Mouse (Mus musculus): ENCODE measurements around the gene Gm21987. TPM values are rescaled to one million over a fixed set of nuclear protein-coding genes. Genes with fewer than 3 reads are reported as not detected.

Gm21987 gene
- total RNA-seq, 2 experiments from 2014 or later: not detected

DNA sequence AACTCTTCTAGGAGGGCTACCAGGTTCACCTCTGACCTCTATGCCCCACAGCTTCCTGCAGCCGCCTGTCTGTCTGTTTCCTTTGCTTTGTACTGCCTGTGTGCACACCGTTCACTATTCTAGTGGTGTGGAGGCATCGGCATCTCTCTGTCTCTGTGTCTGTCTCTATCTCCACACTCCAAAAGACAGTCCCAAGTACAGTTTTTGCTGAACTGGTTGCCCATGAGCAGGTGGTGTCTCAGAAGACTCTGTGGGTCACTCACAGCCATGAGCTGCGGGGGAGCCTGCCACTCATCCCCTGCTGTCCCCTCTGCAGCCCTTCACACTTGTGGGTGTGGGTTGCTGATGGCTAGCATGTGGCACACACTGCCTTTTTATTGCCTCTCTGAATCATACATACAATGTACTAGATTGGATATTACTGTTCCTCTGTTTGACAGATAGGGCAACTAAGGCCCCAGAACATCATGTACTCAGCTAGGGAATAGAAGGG, 23.2 kb downstream of the Gm21987 start:
- intact Hi-C loops (cut with DNase I): no loop called here
- DNase-seq: no peak

DNA sequence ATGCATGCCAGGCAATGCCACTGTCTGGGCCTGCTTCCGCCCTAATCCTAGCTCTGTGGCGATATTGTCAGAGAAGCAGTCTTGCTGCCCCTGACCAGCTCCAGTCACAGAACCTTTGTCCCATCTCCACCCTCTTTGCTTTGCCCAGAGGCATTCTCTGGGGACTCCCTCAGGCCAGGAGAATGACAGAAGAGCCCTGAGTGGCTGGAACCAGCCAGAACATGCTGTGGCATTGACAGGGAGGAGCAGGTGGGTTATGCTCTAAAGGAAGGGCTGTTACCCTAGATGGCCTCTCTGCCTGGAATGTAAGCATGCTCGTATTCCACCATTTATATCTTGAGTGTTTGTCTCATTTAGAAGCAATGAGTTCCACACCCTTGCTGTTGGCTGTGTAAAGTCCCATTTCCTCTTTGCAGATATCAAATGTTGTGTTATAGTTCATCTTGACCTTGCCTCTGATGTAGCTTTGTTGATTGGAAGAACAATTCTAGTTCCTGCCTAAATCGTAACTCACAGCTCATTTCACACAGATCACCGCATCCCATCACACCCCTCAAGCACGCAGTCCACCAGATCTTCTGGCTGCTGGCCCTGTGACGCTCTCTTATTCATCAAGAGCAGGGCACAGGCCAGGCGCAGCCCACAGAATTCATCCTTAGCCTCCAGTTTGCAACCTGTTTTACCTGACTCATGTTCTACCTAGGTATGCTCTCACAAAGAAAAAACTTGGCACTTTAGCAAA, 24.0 kb downstream of the Gm21987 start:
- DNase-seq: no peak
- intact Hi-C loops (cut with DNase I): no loop called here

DNA sequence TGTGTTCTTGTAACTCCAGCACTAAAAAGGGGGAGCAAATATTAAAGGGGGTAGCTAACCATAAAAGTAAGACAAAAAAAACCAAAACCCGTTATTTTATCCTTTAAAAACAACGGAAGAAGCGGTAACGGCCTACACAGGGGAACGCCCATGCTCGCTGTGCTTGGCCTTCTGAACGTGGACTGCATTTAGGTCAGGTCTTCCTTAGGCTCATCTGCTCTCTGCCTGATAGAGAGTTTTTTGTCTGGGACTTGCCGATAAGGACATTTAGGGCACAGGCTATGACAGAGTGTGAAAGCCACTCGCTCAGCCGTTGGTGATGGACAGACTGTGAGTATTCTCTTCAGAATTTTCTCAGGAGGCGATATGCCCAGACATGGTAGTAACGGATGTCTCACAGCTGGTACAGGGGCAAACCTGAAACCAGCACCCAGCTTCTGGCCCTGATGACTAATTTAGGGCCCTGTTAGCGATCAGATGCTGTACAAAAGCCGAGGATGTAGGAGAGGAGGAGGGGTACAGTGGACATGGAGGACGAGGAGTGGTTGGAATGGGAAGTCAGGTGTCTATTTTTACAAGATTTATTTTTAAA, 25.0 kb downstream of the Gm21987 start:
- DNase-seq: no peak
- intact Hi-C loops (cut with DNase I): no loop called here

DNA sequence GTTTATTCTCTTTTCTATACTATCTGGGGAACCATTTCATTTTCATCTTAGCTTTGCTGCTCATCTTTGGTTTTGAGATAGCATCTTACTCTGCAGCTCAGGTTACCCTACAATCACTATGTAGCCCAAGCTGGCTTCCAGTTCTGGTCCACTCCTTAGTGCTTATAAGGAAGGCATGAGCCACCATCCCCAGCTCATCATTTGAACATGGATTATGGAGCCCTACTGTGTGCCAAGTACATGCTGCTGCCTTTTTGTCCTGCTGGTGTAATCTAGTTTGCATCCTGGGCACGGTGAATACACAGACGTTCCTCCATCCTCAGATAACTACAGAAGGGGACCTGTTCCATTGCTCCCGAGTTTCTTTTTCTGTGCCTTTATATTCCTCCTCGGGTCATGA, 26.0 kb downstream of the Gm21987 start:
- intact Hi-C loops (cut with DNase I): no loop called here
- DNase-seq: no peak

DNA sequence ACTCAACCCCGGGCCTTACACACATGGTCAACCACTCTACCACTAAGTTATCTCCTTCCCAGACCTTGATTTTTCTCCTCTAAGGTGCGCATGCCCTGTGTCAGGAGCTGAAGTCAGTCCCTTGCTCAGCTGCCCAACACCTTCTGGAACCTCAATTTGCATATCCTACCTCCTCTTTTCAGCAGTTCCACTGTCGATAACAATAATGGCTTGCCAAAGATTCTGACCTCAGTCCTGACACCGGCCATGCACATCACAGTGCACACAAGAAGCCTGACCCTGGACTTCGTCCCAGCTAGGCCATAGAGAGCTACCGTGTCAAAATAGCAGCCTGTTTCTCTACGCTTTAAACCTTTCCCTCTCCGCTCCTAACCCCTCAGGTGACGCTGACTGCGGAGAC, 26.6 kb downstream of the Gm21987 start:
- DNase-seq: no peak
- intact Hi-C loops (cut with DNase I): no loop called here

DNA sequence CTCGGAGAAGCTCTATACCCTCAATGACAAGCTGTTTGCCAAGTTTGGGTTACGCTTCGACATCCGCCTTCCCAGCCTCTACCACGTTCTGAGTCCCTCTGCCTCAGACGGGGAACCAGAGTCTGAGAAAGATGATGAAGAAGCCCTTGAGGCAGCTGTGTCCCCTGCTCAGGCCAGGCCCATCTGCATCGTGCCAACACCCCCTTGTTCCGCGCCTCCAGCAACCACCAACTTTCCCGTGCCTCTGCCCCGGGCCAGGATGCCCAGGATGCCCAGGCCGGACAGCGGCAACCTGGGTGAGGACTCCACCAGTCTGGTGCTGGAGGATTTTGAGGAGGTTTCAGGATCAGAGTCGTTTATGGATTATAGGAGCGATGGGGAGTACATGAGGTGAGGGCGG, 27.1 kb downstream of the Gm21987 start:
- DNase-seq: no peak
- intact Hi-C loops (cut with DNase I): no loop called here

DNA sequence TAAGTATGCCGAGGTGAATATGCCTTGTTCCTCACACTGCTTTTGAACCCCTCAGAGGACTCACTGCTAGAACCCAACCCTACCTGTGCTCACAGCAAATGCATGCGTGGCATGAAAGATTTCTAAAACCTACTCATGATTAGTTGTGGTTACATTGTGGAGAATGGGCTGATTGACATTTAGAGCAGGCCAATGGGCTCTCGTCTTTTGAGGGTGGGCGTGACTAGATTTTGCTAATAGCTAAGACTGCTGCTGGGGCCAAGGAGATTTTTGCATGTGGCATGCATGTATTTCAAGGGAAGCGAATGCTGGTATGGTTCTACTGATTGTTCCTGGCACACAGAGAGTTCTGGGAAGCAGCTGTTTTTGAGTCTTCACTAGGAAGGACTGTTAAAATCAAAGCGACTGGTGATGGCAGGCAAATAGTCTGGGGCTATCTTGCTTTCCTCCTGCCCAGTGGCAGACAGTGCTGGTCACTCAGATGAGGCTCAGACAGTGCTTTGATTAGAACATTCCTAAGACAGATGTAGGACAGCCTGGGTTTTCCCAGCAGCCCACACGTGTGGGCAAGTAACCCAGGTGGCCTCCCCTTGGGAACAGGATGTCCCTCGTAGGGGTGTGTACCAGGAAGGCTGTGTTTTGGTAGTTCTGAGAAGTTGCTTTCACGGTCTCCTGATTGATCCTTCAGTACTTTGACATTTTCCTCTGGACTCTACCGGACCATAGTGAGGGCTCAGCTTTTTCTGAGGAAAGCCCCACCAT, 27.7 kb downstream of the Gm21987 start:
- intact Hi-C loops (cut with DNase I): no loop called here

DNA sequence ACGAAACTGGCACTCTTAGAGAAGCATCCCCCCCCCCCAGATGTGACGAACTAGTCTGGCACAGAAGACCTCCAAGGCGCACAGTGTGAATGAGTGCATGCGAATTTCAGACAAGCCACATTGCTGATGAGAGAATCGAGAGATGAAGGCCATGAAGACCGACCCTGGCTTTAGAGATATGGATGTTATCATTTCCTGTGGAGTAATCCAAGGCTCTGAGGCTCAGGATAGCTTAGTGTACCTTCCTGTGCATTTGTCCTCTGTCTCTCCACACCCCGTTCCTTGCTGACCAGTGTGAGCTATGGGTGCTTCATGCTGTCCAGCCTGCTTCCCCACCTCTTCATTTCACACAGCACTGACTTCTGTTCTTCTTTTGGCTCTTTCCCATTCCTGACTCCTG, 28.3 kb downstream of the Gm21987 start:
- no peak for DNase-seq
- intact Hi-C loops (cut with DNase I): no loop called here

More for the DNA sequence above, 27.7 kb downstream of the Gm21987 start:
- no peak for DNase-seq

DNA sequence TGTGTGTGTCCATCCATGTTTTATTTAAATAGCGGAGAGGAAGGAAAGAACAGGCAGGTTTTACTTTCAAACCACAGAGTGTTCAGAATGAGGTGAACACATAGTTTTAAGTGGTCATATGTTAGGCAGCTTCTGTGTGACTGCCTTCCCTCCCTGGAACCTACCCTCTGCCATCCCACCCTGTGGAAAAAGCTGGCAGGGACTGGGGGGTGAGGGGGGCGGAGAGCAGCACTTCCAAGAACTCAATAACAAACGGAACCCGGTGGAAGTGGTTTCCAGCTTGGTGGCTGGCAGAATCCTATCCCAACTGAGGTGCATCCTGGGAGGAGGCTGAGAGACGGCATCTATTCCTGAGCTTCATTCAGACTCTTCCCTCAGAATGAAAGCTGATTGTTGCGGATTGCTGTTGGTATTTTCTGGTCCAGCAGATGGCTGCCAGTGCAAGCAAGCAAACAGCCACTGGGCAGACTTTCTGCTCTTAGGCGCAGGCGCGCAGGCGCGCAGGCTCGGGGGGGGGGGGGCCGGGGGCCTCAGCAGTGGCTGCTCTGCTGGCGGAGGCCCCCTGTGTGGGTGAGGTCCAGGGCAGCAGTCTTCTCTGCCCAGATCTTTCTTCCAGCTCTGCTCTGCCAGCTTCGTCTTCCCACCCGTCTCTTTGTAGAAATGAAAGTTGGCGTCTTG, 29.5 kb downstream of the Gm21987 start:
- DNase-seq: peak; percentile 58
- intact Hi-C loops (cut with DNase I): no loop called here

DNA sequence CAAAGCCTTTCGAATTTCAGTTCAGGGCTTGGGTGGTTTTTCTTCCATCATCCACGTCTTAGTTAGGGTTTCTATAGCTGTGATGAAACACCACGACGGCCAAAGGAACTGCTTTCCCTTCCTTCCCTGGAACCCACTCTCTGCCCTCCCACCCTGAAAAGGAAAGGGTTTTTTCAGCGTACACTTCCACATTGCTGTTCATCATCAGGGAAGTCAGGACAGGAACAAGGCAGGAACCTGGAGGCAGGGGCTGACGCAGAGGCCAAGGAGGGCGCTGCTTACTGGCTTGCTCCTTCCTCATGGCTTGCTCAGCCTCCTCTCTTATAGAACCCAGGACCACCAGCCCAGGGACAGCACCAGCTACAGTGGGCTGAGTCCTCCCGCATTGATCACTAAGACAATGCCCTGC, 30.0 kb downstream of the Gm21987 start:
- intact Hi-C loops (cut with DNase I): no loop called here
- no peak for DNase-seq

DNA sequence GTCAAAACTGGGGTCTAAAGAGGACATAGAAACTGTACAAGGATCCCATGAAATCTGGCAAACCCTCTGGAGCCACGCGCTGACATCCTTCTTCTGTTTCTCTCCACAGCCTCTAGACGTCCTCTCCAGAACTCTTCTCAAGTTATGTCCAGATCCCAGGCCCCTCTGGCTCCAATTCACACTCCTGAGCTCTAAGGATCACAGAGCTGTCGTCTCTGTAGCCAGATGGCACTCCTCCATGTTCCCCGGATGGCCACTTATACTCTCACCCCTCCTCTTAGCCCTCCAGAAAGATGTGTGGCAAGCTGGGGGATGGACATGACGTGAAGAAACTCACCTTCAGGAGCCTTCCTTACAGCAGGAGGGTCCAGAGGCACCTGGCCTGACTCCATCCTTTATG, 30.7 kb downstream of the Gm21987 start:
- DNase-seq: no peak
- intact Hi-C loops (cut with DNase I): no loop called here

DNA sequence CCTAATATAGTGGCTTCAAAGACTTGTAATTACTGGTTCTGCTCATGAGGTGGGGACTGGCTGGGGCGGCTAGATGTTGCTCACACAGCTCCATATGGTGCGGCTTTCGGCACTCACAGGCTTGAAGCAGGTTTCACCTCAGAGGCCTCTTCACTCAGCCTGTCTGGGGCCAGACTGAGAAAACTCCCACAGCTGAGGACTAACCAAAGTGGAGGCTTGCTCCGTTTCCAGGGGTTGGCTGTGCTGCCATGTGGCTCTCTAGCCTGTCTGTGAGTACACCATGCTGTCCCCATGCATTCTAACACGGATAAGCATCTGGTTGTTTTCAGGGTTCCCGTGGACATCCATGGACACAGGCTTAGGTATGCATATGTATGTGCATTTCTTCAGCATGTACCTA, 31.8 kb downstream of the Gm21987 start:
- intact Hi-C loops (cut with DNase I): no loop called here

DNA sequence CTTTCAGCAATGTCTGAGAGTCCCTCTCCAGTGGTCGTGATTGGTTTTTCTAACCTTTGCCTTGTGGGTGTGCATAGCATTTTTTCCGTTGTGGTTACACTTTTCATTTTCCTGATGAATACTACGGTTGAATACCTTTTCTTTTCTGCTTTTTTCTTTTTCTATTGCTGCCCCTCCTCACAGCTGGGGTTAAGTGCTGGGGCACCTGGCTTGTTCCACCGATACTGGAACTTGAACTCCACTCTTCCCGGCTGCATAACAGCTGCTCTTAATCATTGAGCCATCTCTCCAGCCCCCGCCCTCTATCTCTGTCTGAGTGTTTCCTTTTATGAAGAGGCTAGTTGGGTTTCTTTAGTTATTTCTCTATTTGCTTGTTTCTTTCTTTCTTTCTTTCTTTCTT, 32.2 kb downstream of the Gm21987 start:
- intact Hi-C loops (cut with DNase I): no loop called here

More for the DNA sequence above, 31.8 kb downstream of the Gm21987 start:
- no peak for DNase-seq

DNA sequence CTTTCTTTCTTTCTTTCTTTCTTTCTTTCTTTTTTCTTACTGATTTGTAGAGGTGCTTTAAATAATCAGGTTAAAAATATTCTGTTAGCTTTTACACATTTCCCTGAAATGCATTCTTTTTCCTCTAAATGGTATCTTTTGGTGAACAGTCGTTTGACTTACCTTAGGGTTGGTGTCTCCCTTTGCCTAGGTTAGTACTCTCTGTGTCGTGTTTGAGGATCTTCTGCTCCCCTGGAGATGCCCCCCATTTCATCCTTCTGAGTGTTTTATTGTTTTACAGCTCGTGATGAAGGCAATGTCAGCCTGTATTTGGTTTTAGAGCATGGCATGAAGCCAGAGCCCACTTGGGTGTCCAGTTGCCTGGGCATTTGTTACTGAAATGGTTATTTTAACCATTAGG, 32.7 kb downstream of the Gm21987 start:
- intact Hi-C loops (cut with DNase I): no loop called here
- no peak for DNase-seq

More for the DNA sequence above, 32.2 kb downstream of the Gm21987 start:
- DNase-seq: no peak

DNA sequence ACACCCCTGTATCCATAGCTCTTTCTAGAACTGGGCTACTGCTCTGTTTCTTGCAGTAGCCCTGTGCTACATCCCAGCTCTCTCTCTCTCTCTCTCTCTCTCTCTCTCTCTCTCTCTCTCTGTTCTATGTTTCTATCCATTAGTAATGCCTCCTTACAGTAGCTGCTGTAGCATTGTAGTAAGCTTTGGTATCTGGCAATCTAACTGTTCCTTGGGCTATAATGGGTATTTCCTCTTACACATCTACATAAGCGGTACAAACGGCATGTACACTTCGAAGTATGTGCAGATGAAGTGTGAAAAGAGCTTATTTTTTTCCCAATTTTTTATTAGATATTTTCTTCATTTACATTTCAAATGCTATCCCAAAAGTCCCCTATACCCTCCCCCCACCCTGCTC, 33.1 kb downstream of the Gm21987 start:
- intact Hi-C loops (cut with DNase I): no loop called here
- no peak for DNase-seq

DNA sequence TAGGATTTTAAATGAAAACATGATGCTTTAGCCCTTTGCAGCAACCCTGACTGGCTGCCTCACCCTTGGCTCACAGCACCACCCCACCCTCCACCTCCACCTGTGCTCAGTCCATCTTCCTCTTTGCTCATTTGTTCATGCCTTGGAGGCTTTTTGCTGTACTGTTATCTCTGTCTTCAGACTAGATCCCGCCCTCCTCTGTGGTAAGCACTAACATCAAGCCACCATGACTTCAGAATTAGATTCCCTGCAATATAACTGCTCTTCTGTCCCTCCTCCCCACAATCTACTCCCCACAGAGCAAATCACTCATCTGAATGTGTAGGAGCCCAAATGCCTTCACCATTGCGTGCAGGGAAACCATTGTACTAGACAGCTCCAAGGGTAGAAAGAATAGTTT, 36.8 kb downstream of the Gm21987 start:
- intact Hi-C loops (cut with DNase I): no loop called here

DNA sequence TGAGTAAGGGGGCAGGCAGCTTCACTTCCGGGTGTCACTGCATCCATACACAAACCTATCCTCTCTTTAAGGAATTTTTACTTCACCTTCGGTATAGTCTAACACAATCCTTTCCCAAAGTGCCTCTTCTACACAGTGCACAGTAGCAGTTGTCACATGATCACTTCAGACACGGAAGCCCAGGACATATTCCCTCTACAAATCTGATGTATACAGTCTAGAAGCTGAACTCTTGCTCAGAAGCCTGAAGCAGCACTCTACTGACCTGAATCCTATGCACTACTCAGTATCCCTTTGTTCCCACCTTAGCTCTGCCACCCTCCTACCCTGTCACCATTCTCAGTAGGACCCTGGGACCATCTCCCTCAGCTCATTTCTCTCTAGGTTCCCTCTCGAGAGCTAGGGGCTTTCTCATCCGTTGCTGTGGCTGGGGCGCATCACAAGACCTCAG, 38.4 kb downstream of the Gm21987 start:
- no peak for DNase-seq
- intact Hi-C loops (cut with DNase I): no loop called here

More for the DNA sequence above, 36.8 kb downstream of the Gm21987 start:
- no peak for DNase-seq

DNA sequence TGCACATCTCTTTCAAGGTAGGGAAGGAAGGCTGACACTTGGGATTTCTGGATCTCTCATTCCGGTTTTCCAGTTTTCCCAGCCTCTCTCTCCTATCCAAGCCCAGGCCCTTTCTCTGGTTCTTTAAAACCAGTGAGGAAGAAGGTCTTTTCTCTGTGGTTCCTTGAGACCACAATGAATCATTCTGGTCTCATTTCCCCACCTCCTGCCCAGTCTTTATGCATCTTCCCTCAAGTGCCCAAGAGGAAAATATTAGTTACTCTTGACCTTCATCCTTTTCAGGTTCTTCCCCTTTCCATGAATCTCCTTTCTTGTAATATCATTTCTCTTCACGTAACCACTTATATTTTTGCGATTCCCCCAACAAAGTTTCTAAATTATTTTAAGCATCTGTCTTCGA, 38.9 kb downstream of the Gm21987 start:
- DNase-seq: no peak
- intact Hi-C loops (cut with DNase I): no loop called here

DNA sequence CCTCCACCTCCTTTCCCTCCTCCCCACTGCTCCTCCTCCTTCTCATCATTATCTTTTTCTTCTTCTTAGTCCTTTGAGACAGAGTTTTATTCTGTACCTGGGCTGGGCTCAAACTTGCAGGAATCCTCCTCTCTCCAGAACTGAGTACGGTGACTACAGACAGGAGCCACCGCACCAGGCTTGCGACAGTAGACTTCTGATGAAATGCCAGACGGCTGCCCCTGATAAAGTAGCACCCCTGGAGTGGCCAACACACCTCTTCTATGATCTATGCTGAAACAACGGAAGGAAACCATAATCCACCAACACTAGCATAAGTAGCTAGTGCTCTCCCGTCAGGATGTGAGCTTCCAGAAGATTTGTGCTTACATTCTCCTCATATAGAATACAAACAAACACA, 40.5 kb downstream of the Gm21987 start:
- no peak for DNase-seq
- intact Hi-C loops (cut with DNase I): no loop called here

DNA sequence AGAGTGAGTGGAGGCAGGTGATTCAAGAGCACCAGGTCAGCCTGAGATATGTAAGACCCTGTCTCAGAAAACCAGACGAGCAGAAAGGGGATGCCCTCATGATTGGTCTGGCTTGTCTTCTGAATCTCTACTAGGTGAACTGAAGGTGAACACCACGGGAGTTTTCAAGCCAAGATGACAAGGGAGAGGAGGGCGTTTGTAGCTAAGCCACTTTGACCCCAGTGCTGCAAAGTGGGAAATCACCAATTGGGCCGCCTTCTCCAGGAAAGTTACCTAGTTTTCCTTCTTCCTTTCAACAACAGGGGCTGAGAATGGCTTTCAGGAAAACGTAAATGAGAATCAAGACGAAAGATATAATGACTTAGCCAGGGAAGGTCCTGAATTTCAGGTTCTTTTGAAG, 41.9 kb downstream of the Gm21987 start:
- intact Hi-C loops (cut with DNase I): no loop called here
- DNase-seq: no peak

DNA sequence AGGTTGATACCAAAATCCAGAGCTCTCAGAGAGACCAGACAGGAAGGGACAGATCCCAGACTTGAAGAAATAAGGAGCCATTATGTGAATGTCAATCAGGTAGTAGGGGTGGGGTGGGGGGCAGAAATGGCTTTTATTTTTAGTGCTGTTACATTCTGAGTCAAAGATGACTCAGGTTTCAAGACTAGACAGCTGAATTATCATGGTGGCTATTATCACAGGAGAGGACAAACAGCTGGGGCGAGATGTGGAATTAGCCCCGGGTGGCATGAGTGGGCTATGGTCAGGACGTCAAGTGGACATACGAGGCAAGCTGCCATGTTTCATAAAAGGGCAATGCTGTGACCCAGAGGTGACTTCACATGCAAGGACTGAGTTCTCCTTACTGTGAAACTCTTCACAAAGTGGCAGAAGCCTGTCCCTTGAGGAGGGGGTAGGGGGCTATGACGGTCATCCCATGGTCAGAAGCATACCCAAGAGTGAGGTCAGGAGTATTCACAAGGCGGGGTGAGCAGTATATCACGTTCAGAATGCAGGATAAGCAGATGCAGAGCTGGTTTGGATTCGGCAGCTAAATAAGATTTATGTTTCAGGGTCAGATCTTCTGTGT, 42.5 kb downstream of the Gm21987 start:
- DNase-seq: no peak
- intact Hi-C loops (cut with DNase I): no loop called here
